In genomic region chr14:124192815-124193142, GRCm38 (mm10) we compare ENCODE assay signal across 8 mouse cellular contexts.
A peak's percentile ranks its signal among the peaks of the same experiment; 100 is the strongest.
DNase-seq lines count a peak whose midpoint lies in the region; ATAC-seq and TF ChIP-seq lines count a peak whose summit lies in the region.

No protein-coding gene starts in this region.

- peak overlapping the region; percentile 2; the same call in 1 of the 2 replicates for H3K9ac ChIP-seq in ES-Bruce4 (ENCODE audit: low read depth, poor library complexity, severe bottlenecking)
- no peak overlapping the region for H3K9ac ChIP-seq in limb, embryonic 11.5 days (ENCODE audit: low read length)

- WGBS in forebrain, embryonic 10.5 days, result 4% methylated on average over 15 of the region's 15 CpGs
- 5% methylated on average over 15 of the region's 15 CpGs for WGBS in limb, embryonic 11.5 days

- DNase-seq in heart, adult 11 months, result peak; percentile 88
- DNase-seq in heart, adult 8-10 months (ENCODE audit: low spot score), result no peak
- DNase-seq in forebrain, embryonic 10.5 days (ENCODE audit: extremely low spot score, low spot score), result no peak
- DNase-seq in limb, embryonic 11.5 days (ENCODE audit: low spot score), result peak; percentile 23
- no peak for DNase-seq in spleen, postnatal 10 days (ENCODE audit: low spot score in 2 of 2)
- DNase-seq in T-cell, adult 2 months (ENCODE audit: low spot score), result no peak
- no peak for DNase-seq in MN1 (ENCODE audit: low spot score)

- ATAC-seq in limb, embryonic 11.5 days (ENCODE audit: insufficient number of reproducible peaks, low FRiP score, low TSS enrichment, low read depth), result no peak

- peaks cover 5% of the 10 kb centered on the region for H3K9me3 ChIP-seq in ES-Bruce4 (replicated peaks; ENCODE audit: control insufficient read depth, insufficient read depth, low read length, poor library complexity, severe bottlenecking)
- no peaks in the 10 kb centered on the region for H3K9me3 ChIP-seq in forebrain, embryonic 10.5 days
- no peaks in the 10 kb centered on the region for H3K9me3 ChIP-seq in limb, embryonic 11.5 days (ENCODE audit: control insufficient read depth, low read length)

- peak overlapping the region; percentile 64 for H3K4me3 ChIP-seq in ES-Bruce4 (ENCODE audit: low read depth, low read length)
- H3K4me3 ChIP-seq in forebrain, embryonic 10.5 days, result peak overlapping the region; percentile 63
- no peak overlapping the region; the same call in 1 of the 2 replicates for H3K4me3 ChIP-seq in limb, embryonic 11.5 days (ENCODE audit: low read depth, low read length)

- H3K36me3 ChIP-seq in ES-Bruce4 (ENCODE audit: control insufficient read depth, insufficient read depth, low read length, poor library complexity, severe bottlenecking), result no peaks in the 10 kb centered on the region
- no peaks in the 10 kb centered on the region for H3K36me3 ChIP-seq in forebrain, embryonic 10.5 days (replicated peaks)
- H3K36me3 ChIP-seq in limb, embryonic 11.5 days (ENCODE audit: control insufficient read depth, insufficient read depth, low read length), result no peaks in the 10 kb centered on the region

- no peaks in the 10 kb centered on the region for H3K4me1 ChIP-seq in ES-Bruce4 (ENCODE audit: control insufficient read depth, insufficient read depth, low read length)
- peaks cover 19% of the 10 kb centered on the region for H3K4me1 ChIP-seq in forebrain, embryonic 10.5 days
- H3K4me1 ChIP-seq in limb, embryonic 11.5 days (ENCODE audit: control insufficient read depth, insufficient read depth, low read length), result no peaks in the 10 kb centered on the region

- no peak overlapping the region for H3K27ac ChIP-seq in ES-Bruce4 (ENCODE audit: insufficient read depth, low read length)
- peak overlapping the region; percentile 48; the same call in 1 of the 2 replicates for H3K27ac ChIP-seq in forebrain, embryonic 10.5 days
- H3K27ac ChIP-seq in limb, embryonic 11.5 days (replicated peaks; ENCODE audit: low read depth, low read length), result no peak overlapping the region

- no peak for TF ChIP-seq EP300 in ES-Bruce4 (IDR thresholded peaks at IDR 0.05; ENCODE audit: insufficient read depth, low read depth, low read length)

- no peak for TF ChIP-seq POLR2A in ES-Bruce4 (IDR thresholded peaks at IDR 0.05; ENCODE audit: insufficient read depth, low read length)

- peaks cover 2% of the 10 kb centered on the region; the same call in 1 of the 2 replicates for H3K27me3 ChIP-seq in ES-Bruce4 (ENCODE audit: control insufficient read depth, insufficient read depth, low read length, poor library complexity, severe bottlenecking)
- peaks cover 42% of the 10 kb centered on the region for H3K27me3 ChIP-seq in forebrain, embryonic 10.5 days (ENCODE audit: poor library complexity, severe bottlenecking)
- peaks cover 26% of the 10 kb centered on the region for H3K27me3 ChIP-seq in limb, embryonic 11.5 days (ENCODE audit: control insufficient read depth, insufficient read depth, low read length)

- TF ChIP-seq CTCF in ES-Bruce4 (IDR thresholded peaks at IDR 0.05; ENCODE audit: low read depth, low read length), result no peak

- peak overlapping the region; percentile 43; the same call in 1 of the 2 replicates for H3K4me2 ChIP-seq in limb, embryonic 11.5 days (ENCODE audit: low read depth, severe bottlenecking)

Comparison
In these comparisons a context has a peak if more than half of its experiments do, and no peak if none do; other contexts are left out.
1. DNase-seq: peak in heart, adult 11 months (single experiment) and limb, embryonic 11.5 days (single experiment); none in heart, adult 8-10 months (single experiment), forebrain, embryonic 10.5 days (single experiment), spleen, postnatal 10 days (0 of 2), T-cell, adult 2 months (single experiment) and MN1 (single experiment).